Mouse (Mus musculus): ENCODE results near the gene Anapc7.

The Anapc7 gene

GRCm38 (mm10) chr5:122494449-122494848 is 73.0 kb downstream of the Anapc7 start:
- DNase-seq (ENCODE audit: low spot score in 2 of 2) = no peak

Data from right cerebral cortex, postnatal 10 days (tissue).